Mouse (Mus musculus) neural tube, embryonic 12.5 days (tissue): ENCODE data around the gene Alg10b. TPM values are rescaled to one million over a fixed set of nuclear protein-coding genes. Genes with fewer than 3 reads are reported as not detected.
"Not testable (repeated sequence)": the region's sequence is repeated elsewhere in the genome, so short reads cannot be mapped to it uniquely, and the experiment has no call there.

Source experiments
- ATAC-seq: fragments of 200-750 bp; cut with Nextera tagmentation; 2 replicates; pipeline ENCODE4 v1.8.0; 2017; ENCODE audit warnings: low read depth, mild to moderate bottlenecking, moderate TSS enrichment, moderate library complexity; ENCODE audit not compliant: low FRiP score
- H3K27ac ChIP-seq: fragments of 300-500 bp; sonication (generic); 2 replicates; pipeline ENCODE4 v1.5.1; 2016
- H3K27me3 ChIP-seq: fragments of 300-500 bp; sonication (generic); replicated peaks from 2 replicates; pipeline ENCODE4 v1.6.1; 2016; ENCODE audit warnings: mild to moderate bottlenecking
- H3K36me3 ChIP-seq: fragments of 300-500 bp; sonication (generic); 2 replicates; pipeline ENCODE4 v1.6.1; 2016; ENCODE audit warnings: mild to moderate bottlenecking
- H3K4me1 ChIP-seq: fragments of 300-500 bp; sonication (generic); 2 replicates; pipeline ENCODE4 v1.6.1; 2016
- H3K4me2 ChIP-seq: fragments of 300-500 bp; sonication (generic); replicated peaks from 2 replicates; pipeline ENCODE4 v1.6.1; 2016; ENCODE audit warnings: mild to moderate bottlenecking
- H3K4me3 ChIP-seq: fragments of 300-500 bp; sonication (generic); 2 replicates; pipeline ENCODE4 v1.5.1; 2016
- H3K9ac ChIP-seq: fragments of 300-500 bp; sonication (generic); 2 replicates; pipeline ENCODE4 v1.6.1; 2016; ENCODE audit warnings: mild to moderate bottlenecking
- H3K9me3 ChIP-seq: fragments of 300-500 bp; sonication (generic); 2 replicates; pipeline ENCODE4 v1.6.1; 2016; ENCODE audit warnings: mild to moderate bottlenecking
- WGBS: fragments of 180-500 bp; shearing (Covaris S2); methylation state at CpG from one replicate; pipeline ENCODE4 v1.1.7; 2016; 5-methylcytosine and 5-hydroxymethylcytosine counted together
- polyA plus RNA-seq: library from polyadenylated mRNA; unstranded; fragments of >200 nt; fragmentation: Nextera tagmentation; extraction: Ambion mirVana; gene quantifications from 2 replicates; pipeline ENCODE4 v1.2.1, GENCODE M21; 2016

The Alg10b gene
- 46.0 and 48.4 TPM in 2 replicates for polyA plus RNA-seq

DNA sequence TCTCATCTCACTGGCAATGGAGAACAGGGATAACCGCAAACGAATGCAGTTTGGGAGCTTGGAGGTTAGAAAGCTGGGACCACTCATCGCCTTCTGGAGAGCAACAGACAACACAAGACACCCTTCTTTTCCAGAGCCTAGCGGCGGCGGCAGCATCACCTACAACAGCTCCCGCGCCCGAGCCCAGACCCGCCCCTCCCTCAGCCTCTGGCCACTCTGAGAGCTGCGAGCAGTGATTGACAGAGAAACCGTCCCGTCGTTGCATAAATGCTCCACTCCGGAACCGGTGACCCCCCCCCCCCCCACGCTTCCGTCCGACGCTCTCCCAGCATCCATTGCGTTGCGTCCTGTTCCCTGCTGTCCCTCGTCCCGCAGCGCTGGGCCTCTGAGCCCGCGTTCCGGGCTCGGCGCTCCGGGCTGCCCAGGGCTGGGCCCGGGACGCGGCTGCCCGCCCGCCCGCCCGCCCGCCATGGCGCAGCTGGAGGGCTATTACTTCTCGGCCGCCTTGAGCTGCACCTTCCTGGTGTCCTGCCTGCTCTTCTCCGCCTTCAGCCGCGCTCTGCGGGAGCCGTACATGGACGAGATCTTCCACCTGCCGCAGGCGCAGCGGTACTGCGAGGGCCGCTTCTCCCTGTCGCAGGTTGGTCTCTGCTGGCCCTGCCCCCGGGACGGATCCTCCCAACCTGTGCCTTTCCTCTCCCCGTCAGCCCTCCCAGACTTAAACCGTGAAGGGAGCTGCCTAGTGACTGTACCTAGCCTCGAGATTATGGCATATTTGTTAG is at the start of gene Alg10b:
TSS of gene Alg10b (plus strand) at position 343 of the 782 bp plus-strand sequence.
- Histone ChIP-seq H3K9me3 (no peaks in the 10 kb centered on the region), H3K4me2 (peak within 1 kb of the TSS; percentile 70), H3K9ac (peak within 1 kb of the TSS; percentile 80), H3K4me3 (peak within 1 kb of the TSS; percentile 62), H3K36me3 (peaks cover 17% of the 10 kb centered on the region), H3K27me3 (no peaks in the 10 kb centered on the region), H3K27ac (peak within 1 kb of the TSS; percentile 71), H3K4me1 (peaks cover 4% of the 10 kb centered on the region; the same call in 1 of the 2 replicates)
- under 1% methylated on average over 59 of the region's 59 CpGs for WGBS
- peak; percentile 100 for ATAC-seq

DNA sequence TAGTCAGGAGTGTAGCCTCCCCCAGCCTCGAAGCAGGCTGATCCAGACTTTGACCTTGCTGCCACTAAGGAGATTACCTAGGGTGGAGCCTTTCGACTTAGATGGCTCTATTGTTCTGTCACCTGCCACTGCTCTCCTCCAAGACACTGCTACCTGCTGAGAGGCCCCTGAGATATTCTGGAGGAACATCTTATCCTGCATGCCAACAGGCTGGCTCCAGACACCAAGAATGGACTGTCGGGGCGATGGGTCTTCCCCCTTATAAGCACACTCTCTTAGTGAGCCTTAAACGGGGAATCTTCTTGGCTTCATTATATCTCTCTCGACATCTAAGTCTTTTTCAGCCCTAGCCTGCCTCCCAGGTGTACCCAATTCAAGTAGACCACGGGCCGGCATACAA is 41.0 kb upstream of the Alg10b start:
- not testable (repeated sequence) for H3K4me3 ChIP-seq, H3K4me1 ChIP-seq, H3K4me2 ChIP-seq, H3K9me3 ChIP-seq, H3K9ac ChIP-seq, H3K36me3 ChIP-seq, H3K27ac ChIP-seq, H3K27me3 ChIP-seq, ATAC-seq
- WGBS = 78% methylated on average over 8 of the region's 8 CpGs

- Histone ChIP-seq H3K4me1 (no peaks in the 10 kb centered on the region), H3K27ac (no peak overlapping the region), H3K4me3 (no peak overlapping the region), H3K9ac (no peak overlapping the region), H3K4me2 (no peak overlapping the region), H3K36me3 (no peaks in the 10 kb centered on the region), H3K9me3 (no peaks in the 10 kb centered on the region), H3K27me3 (no peaks in the 10 kb centered on the region)
- 94% methylated on average over 6 of the region's 6 CpGs for WGBS
- ATAC-seq = no peak
Observed at GRCm38 (mm10) chr15:90183511-90183910, 40.6 kb upstream of the Alg10b start.

GRCm38 (mm10) chr15:90184743-90185142 is 39.4 kb upstream of the Alg10b start:
- Histone ChIP-seq H3K9ac (no peak overlapping the region), H3K27ac (no peak overlapping the region), H3K4me3 (no peak overlapping the region), H3K4me2 (no peak overlapping the region), H3K36me3 (no peaks in the 10 kb centered on the region), H3K4me1 (no peaks in the 10 kb centered on the region), H3K9me3 (no peaks in the 10 kb centered on the region), H3K27me3 (no peaks in the 10 kb centered on the region)
- ATAC-seq = no peak
- 93% methylated on average over 3 of the region's 3 CpGs for WGBS

- H3K4me2 ChIP-seq = no peak overlapping the region
- H3K27me3 ChIP-seq = no peaks in the 10 kb centered on the region
- no peak for ATAC-seq
- no peak overlapping the region for H3K4me3 ChIP-seq
- no peak overlapping the region for H3K27ac ChIP-seq
- no peaks in the 10 kb centered on the region for H3K36me3 ChIP-seq
- H3K9me3 ChIP-seq = no peaks in the 10 kb centered on the region
- no peak overlapping the region for H3K9ac ChIP-seq
- H3K4me1 ChIP-seq = no peaks in the 10 kb centered on the region
- 87% methylated on average over 9 of the region's 9 CpGs for WGBS
Observed at GRCm38 (mm10) chr15:90189477-90189876, 34.6 kb upstream of the Alg10b start.

DNA sequence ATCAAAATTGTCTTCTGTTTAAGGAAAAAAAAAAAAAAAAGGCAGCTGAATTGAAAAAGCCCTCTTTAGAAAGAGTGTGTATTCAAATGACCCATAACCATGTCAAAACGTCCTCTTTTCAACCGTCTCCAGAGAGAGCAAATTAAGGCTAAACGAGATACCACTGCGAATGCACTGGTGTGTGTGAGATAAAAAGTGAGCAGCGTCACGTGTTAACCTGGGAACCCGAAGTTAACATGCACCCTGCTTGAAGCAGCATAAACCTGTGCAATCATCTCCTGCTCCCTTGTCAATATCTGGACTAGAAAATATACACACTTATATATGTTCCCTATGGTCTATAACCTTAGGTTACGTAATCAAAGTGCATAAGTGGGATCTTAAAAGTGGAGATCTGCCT is 10.2 kb upstream of the Alg10b start:
- no peak overlapping the region for H3K4me3 ChIP-seq

DNA sequence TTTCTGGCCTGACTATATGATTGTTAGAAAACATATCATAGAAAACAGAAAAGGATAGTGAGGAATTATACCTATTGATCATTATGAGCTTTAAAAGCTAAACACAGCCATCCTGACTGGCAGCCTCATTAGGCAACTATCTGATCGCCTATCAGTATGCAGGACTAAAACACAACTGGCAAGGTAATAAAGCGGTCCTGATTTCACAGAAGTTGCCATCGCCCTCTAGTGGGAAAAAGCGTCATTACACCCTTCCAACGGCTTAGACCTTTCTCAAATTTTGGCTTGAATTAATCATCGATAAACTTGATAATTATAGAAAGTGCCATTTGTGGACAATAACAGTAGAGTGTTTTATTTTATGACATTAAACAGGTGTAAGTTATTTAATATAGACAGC is 9.2 kb upstream of the Alg10b start:
- no peak overlapping the region for H3K9ac ChIP-seq
- peak; percentile 58; the same call in 1 of the 2 replicates for ATAC-seq
- H3K36me3 ChIP-seq = no peaks in the 10 kb centered on the region
- 18% methylated on average over 6 of the region's 6 CpGs for WGBS
- no peak overlapping the region for H3K4me2 ChIP-seq
- no peaks in the 10 kb centered on the region for H3K4me1 ChIP-seq
- no peak overlapping the region for H3K4me3 ChIP-seq
- no peaks in the 10 kb centered on the region for H3K27me3 ChIP-seq
- H3K27ac ChIP-seq = no peak overlapping the region
- H3K9me3 ChIP-seq = no peaks in the 10 kb centered on the region

More for the DNA sequence above, 10.2 kb upstream of the Alg10b start:
- H3K4me2 ChIP-seq = no peak overlapping the region
- no peak overlapping the region for H3K9ac ChIP-seq
- WGBS = 74% methylated on average over 8 of the region's 8 CpGs
- no peaks in the 10 kb centered on the region for H3K36me3 ChIP-seq
- H3K27me3 ChIP-seq = no peaks in the 10 kb centered on the region
- H3K27ac ChIP-seq = no peak overlapping the region
- no peaks in the 10 kb centered on the region for H3K9me3 ChIP-seq
- no peaks in the 10 kb centered on the region for H3K4me1 ChIP-seq
- no peak for ATAC-seq

- H3K27ac ChIP-seq = no peak overlapping the region
- 65% methylated on average over 4 of the region's 4 CpGs for WGBS
- no peaks in the 10 kb centered on the region for H3K27me3 ChIP-seq
- H3K9ac ChIP-seq = peak overlapping the region; percentile 80; the same call in 1 of the 2 replicates
- H3K4me1 ChIP-seq = peaks cover 4% of the 10 kb centered on the region; the same call in 1 of the 2 replicates
- H3K4me2 ChIP-seq = peak overlapping the region; percentile 70
- peak overlapping the region; percentile 62 for H3K4me3 ChIP-seq
- no peak for ATAC-seq
- no peaks in the 10 kb centered on the region for H3K9me3 ChIP-seq
- peaks cover 25% of the 10 kb centered on the region for H3K36me3 ChIP-seq
Observed at GRCm38 (mm10) chr15:90225058-90225575, 1.0 kb downstream of the Alg10b start.

DNA sequence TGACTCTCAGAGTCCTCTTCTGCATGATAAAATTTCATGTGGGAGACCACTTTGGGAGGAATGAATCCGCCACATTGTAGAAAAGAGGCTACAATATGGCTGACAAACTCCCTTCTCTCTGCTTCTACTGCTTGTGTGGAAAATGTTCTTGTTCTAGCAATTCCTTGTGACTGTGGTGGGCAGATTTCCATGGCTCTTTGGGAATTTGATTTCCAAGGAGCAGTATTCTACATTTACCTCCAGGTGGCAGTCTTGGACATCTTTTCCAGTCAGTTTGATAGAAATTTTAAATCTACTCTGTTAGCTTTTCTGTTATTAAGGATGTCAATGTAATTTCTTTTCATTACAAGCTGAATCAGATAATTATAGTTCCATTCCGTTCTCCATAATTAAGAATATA is 13.5 kb downstream of the Alg10b start:
- Histone ChIP-seq H3K27ac (no peak overlapping the region), H3K4me1 (no peaks in the 10 kb centered on the region), H3K36me3 (peaks cover 16% of the 10 kb centered on the region), H3K4me2 (no peak overlapping the region), H3K27me3 (no peaks in the 10 kb centered on the region), H3K9ac (no peak overlapping the region), H3K9me3 (no peaks in the 10 kb centered on the region), H3K4me3 (no peak overlapping the region)
- no peak for ATAC-seq
- WGBS = 49% methylated on average over 2 of the region's 2 CpGs

DNA sequence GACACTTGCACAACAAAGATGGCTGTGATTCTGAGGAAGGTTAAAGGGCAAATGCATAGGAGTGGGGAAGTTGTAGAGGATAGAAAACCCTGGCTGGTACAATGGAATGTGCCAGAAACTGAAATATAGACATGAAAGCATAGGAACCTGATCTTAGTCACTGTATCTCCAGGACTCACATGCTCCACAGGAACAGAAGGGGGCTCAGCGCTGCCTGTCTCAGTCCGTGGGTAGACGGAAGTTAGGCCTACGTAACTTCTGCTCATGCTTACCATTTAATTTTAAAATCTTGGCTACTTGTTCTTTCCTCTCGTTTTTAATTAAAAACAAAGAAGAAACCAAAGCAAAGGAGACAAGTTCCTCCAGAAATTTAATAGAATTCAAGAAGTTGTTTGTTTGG is 20.0 kb downstream of the Alg10b start:
- H3K27ac ChIP-seq = no peak overlapping the region
- no peaks in the 10 kb centered on the region for H3K4me1 ChIP-seq
- 90% methylated on average over 5 of the region's 5 CpGs for WGBS
- no peak overlapping the region for H3K9ac ChIP-seq
- no peaks in the 10 kb centered on the region for H3K27me3 ChIP-seq
- no peak overlapping the region for H3K4me2 ChIP-seq
- no peaks in the 10 kb centered on the region for H3K36me3 ChIP-seq
- no peaks in the 10 kb centered on the region for H3K9me3 ChIP-seq
- no peak for ATAC-seq
- no peak overlapping the region for H3K4me3 ChIP-seq

- no peaks in the 10 kb centered on the region for H3K4me1 ChIP-seq
- no peak overlapping the region for H3K27ac ChIP-seq
- H3K9ac ChIP-seq = no peak overlapping the region
- H3K36me3 ChIP-seq = no peaks in the 10 kb centered on the region
- no peak overlapping the region for H3K4me2 ChIP-seq
- ATAC-seq = no peak
- 54% methylated on average over 3 of the region's 3 CpGs for WGBS
- no peaks in the 10 kb centered on the region for H3K9me3 ChIP-seq
- no peak overlapping the region for H3K4me3 ChIP-seq
- no peaks in the 10 kb centered on the region for H3K27me3 ChIP-seq
Observed at GRCm38 (mm10) chr15:90249694-90250093, 25.6 kb downstream of the Alg10b start.

DNA sequence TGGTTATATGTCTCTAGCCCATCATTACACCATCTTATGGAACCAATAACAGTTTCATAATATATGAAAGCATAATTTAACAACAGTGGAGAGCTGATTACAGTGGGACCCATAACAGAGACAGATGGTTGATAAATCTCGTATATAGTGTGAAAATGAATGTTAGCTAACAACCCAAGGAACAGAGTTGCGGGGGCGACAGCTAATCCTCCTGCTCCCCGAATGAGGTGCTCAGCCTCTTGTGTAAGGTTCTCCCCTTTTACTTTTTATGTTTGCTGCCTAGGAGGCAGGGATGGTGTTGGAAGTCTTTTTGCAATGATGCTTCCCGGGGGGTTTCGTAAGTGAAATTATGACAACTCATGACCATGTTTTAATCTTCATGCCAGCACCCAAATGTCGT is 58.8 kb downstream of the Alg10b start:
- Histone ChIP-seq H3K4me1 (no peaks in the 10 kb centered on the region), H3K9ac (no peak overlapping the region), H3K27me3 (no peaks in the 10 kb centered on the region), H3K9me3 (no peaks in the 10 kb centered on the region), H3K4me3 (no peak overlapping the region), H3K27ac (no peak overlapping the region), H3K4me2 (no peak overlapping the region), H3K36me3 (no peaks in the 10 kb centered on the region)
- ATAC-seq = no peak
- WGBS = 92% methylated on average over 7 of the region's 7 CpGs
